Mouse (Mus musculus) testis, adult 2 months (tissue): Measurements from ENCODE around the gene Ntn3.

Experiments used
- CTCF ChIP-seq: fragments of 200-500 bp; IDR thresholded peaks from 2 replicates; pipeline ENCODE4 v1.5.1; 2012; ENCODE audit warnings: low read depth, mild to moderate bottlenecking, inconsistent platforms, low read length, moderate library complexity; ENCODE audit not compliant: control insufficient read depth, insufficient read depth, insufficient replicate concordance
- POLR2A ChIP-seq: fragments of 200-500 bp; IDR thresholded peaks from 2 replicates; pipeline ENCODE4 v1.6.1; 2012; ENCODE audit warnings: low read depth, mild to moderate bottlenecking, inconsistent platforms, low read length, moderate library complexity; ENCODE audit not compliant: control insufficient read depth

DNA sequence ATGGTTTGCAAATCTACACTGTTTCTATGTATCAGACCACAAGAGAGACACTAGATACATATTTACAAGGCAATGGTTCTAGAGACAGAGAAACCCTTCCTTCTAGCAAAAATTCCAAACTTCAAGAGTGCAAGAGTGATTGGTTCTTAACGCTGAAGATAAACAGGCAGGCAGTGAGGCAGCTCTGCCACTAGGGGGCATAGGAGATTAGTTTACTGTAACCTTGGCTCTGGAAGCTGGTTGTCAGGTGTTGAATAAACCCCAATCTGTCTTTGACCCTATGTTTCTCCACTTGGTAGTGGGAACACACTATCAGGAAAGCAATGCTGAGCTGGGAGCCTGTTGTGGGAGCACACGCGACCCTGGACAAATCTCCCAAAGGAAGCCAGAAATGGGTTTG lies 35.9 kb downstream of the Ntn3 start:
- TF ChIP-seq CTCF (no peak), POLR2A (no peak)
